Mouse (Mus musculus): ENCODE results near the gene 2310022A10Rik.
"Not testable (repeated sequence)": the region's sequence is repeated elsewhere in the genome, so short reads cannot be mapped to it uniquely, and the experiment has no call there.

The 2310022A10Rik gene

GRCm38 (mm10) chr7:27612940-27613339 lies 59.9 kb downstream of the 2310022A10Rik start:
- DNase-seq (ENCODE audit: low spot score in 2 of 2), result no peak

- DNase-seq (ENCODE audit: low spot score in 2 of 2), result peak in 1 of 2 experiments; percentile 57
These were observed 60.9 kb downstream of the 2310022A10Rik start for GRCm38 (mm10) chr7:27613751-27614499.

GRCm38 (mm10) chr7:27621028-27621427 lies 68.0 kb downstream of the 2310022A10Rik start:
- DNase-seq (ENCODE audit: low spot score in 2 of 2), result no peak

- no peak for DNase-seq (ENCODE audit: low spot score in 2 of 2)
These were observed 69.2 kb downstream of the 2310022A10Rik start for GRCm38 (mm10) chr7:27622234-27622633.

- no peak for DNase-seq (ENCODE audit: low spot score in 2 of 2)
These were observed 71.9 kb downstream of the 2310022A10Rik start for GRCm38 (mm10) chr7:27624967-27625366.

GRCm38 (mm10) chr7:27627707-27628106 lies 74.7 kb downstream of the 2310022A10Rik start:
- DNase-seq (ENCODE audit: low spot score in 2 of 2), result no peak

DNA sequence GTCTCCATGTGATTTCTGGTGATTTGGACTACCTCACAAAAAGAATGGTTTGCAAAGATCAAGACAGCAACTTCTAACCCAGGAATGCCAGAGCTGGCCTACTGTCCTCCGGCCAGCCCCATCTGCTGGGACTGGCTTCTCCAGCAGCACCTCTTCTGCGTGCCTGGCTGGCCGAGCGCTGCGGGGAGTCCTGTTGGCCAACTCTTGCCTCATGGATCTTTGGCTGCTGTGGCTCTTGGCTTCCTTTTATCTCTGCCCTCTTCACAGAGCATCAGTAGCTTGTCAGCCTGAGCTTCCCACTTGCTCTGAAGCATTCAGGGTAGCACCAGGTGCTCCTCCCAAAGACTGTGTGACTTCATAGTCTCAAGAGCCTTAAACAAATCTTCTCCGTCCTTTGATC lies 75.2 kb downstream of the 2310022A10Rik start:
- DNase-seq (ENCODE audit: low spot score in 2 of 2), result no peak

DNA sequence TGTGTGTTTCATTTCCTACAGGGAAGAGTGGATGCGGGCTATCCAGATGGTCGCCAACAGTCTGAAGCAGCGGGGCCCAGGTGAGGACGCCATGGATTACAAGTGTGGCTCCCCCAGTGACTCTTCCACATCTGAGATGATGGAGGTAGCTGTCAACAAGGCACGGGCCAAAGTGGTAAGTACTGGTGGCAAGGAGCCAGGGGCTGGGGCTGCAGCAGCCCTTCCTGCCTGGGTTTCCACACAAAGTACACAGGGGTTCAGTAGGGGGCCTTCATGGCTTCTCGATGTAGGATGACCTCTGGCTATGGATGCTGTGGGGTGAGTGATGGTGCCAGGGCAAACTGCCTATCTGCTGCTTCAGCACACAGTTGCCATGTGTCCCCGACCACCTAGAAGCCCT lies 75.8 kb downstream of the 2310022A10Rik start:
- not testable (repeated sequence) for DNase-seq (ENCODE audit: low spot score in 2 of 2)

GRCm38 (mm10) chr7:27631439-27631838 lies 78.4 kb downstream of the 2310022A10Rik start:
- DNase-seq (ENCODE audit: low spot score in 2 of 2), result no peak

All from frontal cortex, postnatal 10 days (tissue).